Mouse (Mus musculus) retina, postnatal 1 day (tissue): Measurements from ENCODE around the gene Itpk1.
A peak's percentile ranks its signal among the peaks of the same experiment; 100 is the strongest.

Experiments
- DNase-seq: peaks from one replicate; pipeline ENCODE4 v3.0.0-alpha.2; 2012

Gene Itpk1

GRCm38 (mm10) chr12:102713153-102713865 is 8.6 kb upstream of the Itpk1 start:
- DNase-seq: no peak

GRCm38 (mm10) chr12:102710851-102711375 is 6.2 kb upstream of the Itpk1 start:
- DNase-seq: no peak

DNA sequence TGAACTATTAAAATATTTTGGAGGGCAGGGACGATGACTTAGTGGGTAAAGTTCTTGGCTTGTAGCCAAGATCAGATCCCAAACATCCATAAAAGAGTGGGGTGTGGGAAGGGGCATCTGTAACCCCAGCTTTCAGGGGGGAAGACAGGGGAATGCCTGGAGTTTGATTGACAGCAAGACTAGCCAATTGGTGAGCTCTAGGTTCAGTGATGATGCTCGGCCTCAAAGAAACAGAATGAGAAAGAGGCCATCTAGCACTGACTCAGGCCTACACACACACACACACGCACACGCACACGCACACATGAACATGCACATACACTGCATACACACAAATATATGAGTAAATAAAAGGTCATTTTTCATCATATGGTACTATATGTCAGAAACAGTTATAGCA is 5.2 kb upstream of the Itpk1 start:
- DNase-seq: no peak

- no peak for DNase-seq
These were observed 3.5 kb upstream of the Itpk1 start for GRCm38 (mm10) chr12:102708220-102708619.

GRCm38 (mm10) chr12:102706833-102707463 is 2.2 kb upstream of the Itpk1 start:
- no peak for DNase-seq

DNA sequence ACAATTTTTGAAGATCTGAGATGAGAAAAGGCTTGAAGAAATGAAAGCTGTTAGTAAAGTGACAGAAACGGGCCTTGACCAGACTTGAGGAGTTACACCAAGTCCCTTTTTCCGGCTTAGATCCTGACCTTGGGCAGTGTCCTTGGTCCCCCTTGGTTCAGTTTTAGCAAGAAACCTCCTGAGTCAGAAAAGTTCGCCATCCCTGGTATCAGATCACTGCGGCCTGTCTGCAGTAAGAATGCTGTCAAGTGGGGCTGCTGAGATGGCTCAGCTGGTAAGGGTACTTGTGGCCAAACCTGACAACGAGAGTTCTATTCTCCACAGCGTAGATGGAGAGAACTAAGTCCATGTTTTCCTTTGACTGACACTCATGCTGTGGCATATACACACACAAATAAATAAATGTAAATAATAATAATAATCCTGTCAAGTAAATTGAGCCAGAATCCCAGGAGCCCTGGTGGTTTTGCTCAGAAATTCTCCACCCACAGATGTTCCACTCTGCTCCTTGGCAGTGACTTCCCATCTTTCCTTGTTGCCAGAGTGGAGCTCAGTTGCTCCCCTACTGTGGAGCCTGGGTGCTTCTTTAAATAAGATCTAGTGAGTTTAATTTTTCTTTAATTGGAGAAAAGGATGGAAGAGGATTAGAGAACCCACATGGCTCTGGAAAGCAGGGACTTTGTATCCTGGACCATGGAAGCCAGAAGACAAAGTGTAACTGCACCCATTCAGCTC is 1.3 kb upstream of the Itpk1 start:
- DNase-seq: no peak

GRCm38 (mm10) chr12:102705216-102705871 is 614 bp upstream of the Itpk1 start:
- DNase-seq: peak; percentile 94

GRCm38 (mm10) chr12:102703921-102704408 is 765 bp downstream of the Itpk1 start:
- no peak for DNase-seq

DNA sequence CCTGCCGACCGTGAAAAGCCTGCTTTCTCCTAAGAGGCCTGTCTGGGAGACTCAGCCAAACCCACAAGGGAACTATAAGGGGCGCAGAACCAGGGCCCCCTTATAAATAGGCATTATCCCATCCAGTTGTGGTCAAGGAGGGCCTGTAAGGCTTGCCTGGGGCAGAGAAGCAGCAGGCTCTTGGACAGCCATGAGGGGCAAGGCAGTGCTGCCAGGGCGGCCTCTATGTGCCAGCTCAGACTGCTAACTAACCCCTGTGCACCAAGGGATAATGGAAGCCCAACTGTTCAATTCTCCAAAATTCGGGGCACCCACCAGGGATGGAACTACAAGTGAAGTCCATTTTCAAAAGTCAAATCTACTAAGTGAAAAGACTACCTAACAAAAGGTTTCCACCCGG is 1.3 kb downstream of the Itpk1 start:
- no peak for DNase-seq

GRCm38 (mm10) chr12:102703111-102703412 is 1.7 kb downstream of the Itpk1 start:
- peak; percentile 57 for DNase-seq

DNA sequence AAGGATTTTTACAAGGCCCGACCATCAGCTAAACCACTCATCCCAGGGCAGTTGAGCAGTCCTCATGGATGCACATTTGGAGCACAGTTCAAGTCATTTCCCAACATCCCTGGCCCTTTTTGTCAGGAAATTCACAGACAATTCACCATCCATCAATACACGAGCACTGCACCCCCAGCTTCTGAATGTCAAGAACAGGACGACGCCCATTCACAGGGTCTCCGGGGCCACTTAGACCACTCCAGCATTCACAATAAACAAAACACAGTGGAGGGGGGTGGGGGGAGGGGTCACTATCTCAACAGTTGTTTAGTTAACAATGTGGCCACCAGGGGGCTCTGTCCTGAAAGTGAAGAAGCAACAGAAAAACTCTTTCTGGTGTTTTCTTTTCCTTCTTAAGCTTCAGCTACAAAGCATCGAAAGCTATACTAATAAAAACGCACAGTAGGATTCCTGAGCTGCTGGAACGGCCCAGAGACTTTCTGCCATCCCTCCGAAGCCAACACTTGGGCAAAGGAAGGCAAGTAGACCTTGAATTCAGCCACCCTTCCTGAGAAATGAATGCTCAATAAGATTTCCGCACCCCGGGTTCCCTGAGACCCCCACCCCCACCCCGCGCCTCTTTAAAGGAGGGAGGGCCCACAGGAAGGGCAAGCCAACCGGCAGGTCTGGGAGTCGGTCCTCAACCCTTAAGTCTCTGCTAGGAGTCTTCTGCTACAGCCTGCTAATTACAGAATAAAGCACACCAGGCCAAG is 2.2 kb downstream of the Itpk1 start:
- peak; percentile 92 for DNase-seq

GRCm38 (mm10) chr12:102701691-102702207 is 3.0 kb downstream of the Itpk1 start:
- DNase-seq: no peak

GRCm38 (mm10) chr12:102700453-102700852 is 4.3 kb downstream of the Itpk1 start:
- no peak for DNase-seq

DNA sequence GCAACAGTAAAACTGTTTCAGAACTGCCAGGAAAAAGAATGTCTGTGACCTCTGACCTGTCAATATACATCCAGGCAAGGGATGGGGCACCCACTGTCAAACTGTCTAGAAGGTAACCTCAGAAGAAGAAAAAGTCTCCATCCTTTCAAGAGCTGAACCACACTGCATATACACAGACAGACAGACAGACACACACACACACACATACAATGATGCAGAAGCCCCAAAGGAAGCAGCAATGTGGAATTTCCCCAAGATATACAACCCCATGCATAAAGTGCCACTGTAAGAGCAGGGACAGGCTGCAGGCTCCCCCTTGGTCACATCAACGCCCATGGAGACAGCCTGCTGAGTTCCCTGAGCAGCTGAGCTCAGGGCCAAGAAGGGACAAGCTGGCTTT is 5.6 kb downstream of the Itpk1 start:
- DNase-seq: no peak

DNA sequence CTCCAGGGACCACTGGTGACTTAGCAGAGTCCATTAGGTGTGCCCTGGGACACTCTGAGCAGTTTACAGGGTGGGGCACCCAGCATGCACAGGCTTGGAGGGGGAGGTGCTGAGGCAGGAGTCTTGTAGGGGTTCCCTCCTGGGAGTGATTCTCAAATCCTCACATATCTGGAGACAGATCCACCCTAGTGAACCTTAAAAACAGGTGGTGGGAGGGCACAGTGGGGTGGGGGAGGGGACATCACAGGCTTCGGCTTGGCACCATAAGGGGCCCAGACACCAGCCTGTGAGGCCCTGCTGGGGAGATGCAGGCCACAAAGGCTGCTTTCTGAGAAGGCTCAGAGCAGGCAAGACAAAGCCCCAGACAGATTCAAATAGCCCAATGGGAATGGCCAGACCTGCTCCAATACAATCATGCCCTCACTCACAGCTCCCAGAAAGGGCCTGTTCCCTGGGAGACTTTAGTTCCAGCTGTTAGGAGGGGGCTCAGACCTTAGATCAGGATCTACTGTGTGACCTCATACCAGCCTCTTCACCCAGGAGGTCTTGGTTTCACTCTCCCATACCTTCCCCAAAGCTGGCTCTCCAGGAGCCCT is 6.5 kb downstream of the Itpk1 start:
- peak; percentile 68 for DNase-seq

DNA sequence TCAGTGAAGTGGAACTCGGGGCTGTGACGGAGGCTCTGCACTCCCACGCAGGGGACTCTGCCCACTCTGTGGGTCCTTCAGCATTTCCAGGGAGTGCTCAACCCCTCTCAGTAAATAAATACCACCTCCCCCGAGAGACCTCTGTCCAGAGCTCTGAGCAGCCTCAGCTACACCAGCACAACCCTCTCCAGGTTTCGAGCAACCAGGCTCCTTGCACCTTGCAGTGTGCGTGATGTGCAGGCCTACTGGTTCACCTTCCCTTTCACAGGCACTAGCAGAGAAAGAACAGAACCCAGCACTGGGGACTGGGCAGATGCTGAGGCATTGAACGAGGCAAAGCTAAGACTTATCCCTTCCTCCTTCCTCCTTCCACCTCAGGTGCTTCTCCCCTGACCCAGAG is 7.3 kb downstream of the Itpk1 start:
- DNase-seq: no peak

DNA sequence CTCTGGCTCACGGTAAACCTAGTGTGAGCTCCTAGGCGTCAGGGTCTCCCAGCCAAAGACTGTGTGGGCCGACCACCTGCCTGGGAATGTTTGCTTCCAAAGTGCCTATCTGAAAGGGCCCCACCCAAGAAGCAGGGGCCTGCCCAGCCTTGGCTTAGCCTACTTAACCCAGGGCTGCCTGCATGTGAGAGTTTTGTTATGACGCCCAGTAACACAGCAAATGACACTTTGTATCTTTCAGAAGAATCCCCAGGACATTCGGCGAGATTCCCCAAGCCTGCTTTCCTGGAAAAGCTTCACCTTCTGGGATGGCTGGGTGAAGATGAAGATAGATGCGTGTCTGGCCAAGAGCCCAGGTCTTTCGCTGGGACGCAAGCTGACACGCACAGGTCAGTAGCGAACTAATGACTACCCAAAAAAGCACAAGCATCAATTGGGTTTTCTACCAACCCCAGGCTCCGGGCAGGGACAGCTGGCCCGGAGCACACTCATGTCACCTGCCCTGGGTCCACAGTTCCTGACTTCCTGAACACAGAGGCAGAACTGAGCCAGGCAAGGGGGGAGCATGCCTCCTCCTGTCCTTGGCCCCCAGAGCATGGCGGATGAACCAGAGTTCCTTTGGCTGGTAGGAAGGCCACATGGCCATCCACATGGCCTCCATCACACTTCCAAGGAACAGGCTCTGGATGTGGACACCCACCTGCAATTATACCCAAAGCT is 7.9 kb downstream of the Itpk1 start:
- no peak for DNase-seq

GRCm38 (mm10) chr12:102695369-102696239 is 9.1 kb downstream of the Itpk1 start:
- DNase-seq: no peak

GRCm38 (mm10) chr12:102691761-102692160 is 13.0 kb downstream of the Itpk1 start:
- DNase-seq: no peak

DNA sequence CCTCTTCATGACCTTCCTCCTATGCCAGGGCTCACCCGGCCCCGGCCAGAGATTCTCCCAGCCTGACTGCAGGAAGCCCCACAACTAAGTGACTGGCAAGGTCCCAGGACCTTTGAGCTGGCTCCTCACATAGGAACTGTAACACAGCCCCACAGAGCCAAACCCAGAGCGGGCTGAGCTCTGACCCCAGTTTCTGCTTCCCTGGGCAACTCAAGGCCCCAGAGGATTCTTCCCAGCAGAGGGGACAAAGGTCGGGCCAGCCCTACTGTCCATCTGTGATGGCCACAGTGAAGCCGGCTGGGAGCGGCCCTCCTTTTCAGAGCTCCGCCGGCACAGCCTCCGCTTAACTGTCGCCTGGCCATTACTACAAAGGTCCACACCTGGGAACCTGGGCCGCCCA is 13.6 kb downstream of the Itpk1 start:
- DNase-seq: no peak
